Mouse (Mus musculus): ENCODE measurements around the gene Jhy. TPM values are rescaled to one million over a fixed set of nuclear protein-coding genes. Genes with fewer than 3 reads are reported as not detected.
A peak's percentile ranks its signal among the peaks of the same experiment; 100 is the strongest.

Gene Jhy
- not detected for total RNA-seq (2021)
- long read RNA-seq, experiment 1: 0 reads
- long read RNA-seq, experiment 2: 0 reads

- no peak for DNase-seq
Observed at GRCm38 (mm10) chr9:40963586-40964417, at the start of gene Jhy. TSS of gene Jhy (minus strand) at chr9:40964118.

DNA sequence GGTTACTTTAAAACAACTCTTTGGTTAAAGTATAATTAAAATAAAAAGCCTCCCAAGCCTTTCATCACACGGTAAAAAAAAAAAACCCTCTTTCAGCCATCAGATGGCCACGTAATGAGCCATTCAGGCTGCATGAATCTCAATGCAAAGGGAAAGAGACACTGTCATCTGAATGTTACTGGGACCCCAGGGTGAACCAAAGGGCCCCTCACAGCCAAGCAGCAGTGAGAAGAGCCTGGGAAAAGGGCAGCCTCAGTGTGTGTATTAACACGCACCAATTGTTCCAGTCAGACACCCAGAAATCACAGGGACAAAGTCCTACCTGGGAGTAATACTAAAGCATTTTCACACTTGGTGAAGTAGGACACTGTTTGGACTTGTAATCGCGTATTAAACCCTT is 48.5 kb upstream of the Jhy start:
- DNase-seq: no peak

DNA sequence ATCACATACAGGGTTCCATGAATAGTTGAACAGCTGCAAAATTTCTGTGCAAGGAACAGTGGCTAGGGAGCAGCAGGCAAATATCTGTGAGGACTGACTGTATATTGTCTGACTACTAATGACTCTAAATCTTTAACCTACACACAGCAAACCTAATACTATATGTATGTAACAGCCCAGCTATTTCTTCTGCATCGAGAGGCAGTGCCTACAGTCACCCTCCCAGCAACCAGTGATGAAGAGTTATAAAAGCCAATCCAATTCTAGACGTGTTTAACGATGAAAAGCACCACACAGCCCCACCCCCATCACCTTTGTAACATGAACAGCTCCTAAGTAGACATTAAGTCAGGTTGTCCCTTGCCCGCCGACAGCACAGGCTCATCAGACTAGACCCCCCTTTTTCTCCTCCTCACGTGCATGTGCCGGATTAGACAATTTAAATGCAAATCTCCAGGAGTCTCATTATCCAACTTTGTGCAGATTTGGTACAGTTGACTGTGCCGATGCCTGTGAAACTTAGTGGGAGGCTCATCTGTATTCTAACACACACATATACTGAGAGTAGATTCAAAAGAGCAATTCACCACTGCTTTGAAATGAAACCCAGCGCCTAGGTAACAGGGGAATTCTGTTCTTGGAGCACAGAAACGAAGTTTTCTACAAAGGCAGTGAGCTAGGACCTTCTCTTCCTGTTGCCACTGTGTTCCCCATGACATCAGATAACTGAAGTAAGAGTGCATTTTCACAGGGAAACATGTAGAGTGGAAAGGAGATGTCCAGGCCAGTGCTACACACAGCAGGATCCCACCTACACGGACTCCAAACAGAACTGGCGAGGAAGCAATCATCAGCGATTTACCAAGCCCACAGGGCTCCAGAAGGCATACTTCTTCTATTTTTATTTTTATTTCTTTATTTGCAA is 47.9 kb upstream of the Jhy start:
- no peak for DNase-seq

DNA sequence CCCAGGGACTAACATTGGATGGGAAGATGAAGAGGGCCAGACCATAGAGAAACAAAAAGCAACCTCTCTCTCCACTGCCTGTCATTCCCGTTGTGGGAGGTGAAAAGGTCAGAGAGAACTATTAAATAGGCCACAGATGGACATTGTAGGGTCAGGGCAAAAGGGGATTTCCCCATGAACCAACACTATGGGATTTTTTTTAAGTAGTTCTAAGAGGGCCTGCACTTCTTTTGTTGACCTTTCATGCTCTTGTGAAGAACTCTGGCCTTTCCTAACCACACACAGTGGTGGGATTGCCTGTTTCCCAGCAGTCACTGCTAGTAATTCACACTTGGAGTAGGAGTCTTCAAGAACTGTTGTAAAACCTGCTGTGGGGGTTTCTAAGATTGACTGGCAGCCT is 43.9 kb upstream of the Jhy start:
- DNase-seq: no peak

GRCm38 (mm10) chr9:41004415-41004814 is 40.5 kb upstream of the Jhy start, which contains the start of gene Crtam:
TSS of gene Crtam (minus strand) at chr9:41004628.
- no peak for DNase-seq

DNA sequence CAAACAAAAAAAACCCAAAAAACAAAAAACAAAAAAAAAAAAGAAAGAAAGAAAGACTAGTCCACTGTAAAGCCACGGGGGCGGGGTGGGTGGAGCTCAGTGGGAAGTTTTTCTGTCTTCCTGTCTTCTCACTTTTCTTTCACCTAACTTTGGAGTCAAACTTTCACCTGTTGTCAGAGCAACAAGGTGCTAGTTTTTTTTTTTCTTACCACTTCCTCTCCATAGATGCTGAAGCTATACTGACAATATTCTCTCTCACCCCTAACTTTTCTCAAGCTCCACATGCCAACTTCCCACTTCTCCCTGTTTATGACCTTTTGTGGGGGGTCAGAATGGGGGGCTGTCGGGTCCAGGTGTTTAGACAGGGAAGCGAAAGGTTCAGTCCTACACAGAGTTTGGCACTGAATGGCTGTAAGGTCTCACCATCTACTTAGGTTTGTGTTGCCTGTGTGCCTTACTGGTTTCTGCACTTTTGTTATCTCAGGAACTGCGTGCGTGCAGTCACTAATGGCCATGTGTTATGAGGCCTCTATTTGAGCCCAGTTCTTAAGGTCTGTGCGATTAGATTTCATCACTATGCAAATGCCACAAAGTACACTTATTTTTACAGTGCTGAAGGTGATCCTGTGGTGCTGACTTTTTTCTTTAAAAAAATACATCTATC is 33.3 kb upstream of the Jhy start:
- no peak for DNase-seq

- DNase-seq: no peak
Observed at GRCm38 (mm10) chr9:40994075-40994474, 30.2 kb upstream of the Jhy start.

DNA sequence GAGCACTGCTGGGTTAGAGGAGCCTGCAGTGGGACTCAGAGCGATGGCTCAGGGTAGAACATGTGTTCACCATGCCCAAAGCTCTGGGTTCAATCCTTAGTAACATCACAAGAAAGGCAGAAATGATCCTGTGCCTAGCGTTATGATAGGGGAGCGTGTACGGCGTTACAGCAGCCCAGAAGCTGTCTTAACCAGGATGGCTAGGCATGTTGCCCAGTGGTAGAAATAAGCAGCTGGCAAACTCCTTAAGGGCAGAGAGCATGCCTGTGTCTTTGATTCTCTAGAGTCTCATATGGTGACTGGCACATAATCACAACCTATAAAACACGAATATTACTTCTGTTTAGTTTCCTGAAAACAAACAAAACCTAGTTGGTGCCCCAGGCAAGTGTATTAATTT is 27.6 kb upstream of the Jhy start:
- DNase-seq: no peak

- peak; percentile 8 to 71 for DNase-seq
Observed at GRCm38 (mm10) chr9:40989940-40990588, 26.1 kb upstream of the Jhy start.

- DNase-seq: no peak
Observed at GRCm38 (mm10) chr9:40984313-40984712, 20.4 kb upstream of the Jhy start.

DNA sequence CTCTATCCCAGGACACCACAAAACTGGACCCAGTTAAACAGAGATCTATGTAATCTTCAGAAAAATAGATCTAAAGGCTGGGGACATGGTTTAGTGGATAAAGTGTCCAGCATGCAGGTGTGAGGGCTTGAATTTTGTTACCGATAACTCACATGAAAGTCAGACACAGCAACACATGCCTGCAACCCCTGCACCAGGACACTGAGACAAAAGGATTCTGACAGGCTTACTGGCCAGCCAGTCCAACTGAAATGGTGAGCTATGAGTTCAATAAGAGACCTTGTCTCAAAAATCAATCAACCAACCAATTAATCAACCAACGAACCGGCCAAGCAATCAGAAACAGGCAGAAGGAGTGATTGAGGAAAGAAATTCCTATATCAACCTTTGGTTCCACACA is 19.8 kb upstream of the Jhy start:
- DNase-seq: no peak

GRCm38 (mm10) chr9:40982480-40982879 is 18.6 kb upstream of the Jhy start:
- DNase-seq: peak; percentile 4 to 26

- DNase-seq: no peak
Observed at GRCm38 (mm10) chr9:40974042-40974801, 10.3 kb upstream of the Jhy start.

DNA sequence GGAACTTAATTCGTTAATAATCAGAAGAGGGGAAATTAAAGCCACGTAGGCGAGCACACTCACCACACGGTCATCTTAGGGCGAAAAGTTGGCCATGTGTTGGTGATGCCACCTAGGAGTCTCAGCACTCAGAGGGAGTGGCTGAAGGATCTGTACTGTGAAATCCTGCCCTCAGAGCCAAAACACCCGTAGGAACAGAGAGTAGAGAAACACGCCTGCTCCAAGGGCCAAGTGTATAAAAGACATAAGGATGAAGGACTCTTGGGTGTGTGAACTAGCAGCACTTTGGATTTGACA is 448 bp upstream of the Jhy start:
- DNase-seq: no peak

DNA sequence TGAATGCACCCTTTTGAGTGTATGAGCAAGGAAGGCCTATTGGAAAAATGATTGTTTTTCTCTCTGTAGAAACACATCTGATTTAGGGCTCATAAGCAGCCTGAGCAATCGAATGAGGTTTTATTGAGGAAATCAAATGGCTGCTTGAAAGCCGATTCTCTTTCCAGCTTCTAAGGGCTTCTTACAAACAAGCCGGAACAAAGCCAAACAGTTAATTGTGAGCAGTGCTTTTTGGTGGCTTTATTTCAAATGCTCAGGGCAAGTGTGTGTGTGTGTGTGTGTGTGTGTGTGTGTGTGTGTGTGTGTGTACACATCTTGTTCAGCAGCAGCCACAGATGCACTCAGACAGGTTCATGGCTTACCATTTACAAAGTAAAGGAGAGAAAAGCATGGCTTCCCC is 2.5 kb downstream of the Jhy start:
- no peak for DNase-seq

DNA sequence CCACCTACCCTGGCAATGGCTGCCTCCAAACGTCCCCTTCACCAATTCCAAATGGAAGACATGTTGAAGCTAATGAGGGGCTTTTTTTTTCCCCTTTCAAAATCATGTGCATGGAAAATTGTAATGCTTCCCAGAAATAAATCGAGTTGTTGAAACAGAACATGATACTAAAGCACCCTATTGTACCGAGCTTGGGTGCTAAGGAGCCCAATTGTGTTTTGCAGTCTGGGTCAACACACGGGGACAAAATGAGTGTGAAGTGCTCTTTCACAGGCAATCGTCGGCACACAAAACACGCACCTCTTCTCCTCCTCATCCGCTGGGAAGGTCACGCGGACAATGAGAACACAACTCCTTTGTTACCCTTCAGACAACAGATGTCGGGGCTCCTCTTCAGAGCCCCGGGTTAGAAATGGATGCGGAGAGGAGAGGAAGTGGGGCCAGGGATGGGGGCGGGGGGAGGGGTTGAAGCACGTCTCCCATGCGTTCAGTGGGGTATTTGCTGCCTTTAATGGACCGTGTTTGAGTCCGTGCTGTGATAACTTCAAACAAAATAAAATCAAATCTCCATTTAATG is 14.8 kb downstream of the Jhy start:
- no peak for DNase-seq

DNA sequence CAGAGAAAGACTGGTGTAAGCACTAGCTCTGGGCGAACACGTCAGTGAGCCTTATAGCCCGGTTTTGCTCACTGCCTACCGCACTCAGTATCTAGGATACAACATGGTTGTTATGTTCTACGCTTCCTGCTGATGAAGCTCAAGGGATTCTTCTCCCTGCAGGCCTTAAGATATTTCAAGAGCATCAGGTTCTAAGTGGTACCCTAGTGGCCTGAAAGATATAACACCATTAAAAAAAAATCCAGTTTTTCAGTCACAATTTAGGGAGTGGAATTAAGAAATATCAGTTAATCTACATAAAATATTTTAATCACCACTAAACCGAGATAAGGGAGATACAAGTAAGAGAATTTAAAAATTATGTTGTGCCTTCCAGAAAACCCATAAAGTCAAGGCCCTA is 15.4 kb downstream of the Jhy start:
- DNase-seq: no peak

GRCm38 (mm10) chr9:40947131-40947530 is 16.8 kb downstream of the Jhy start:
- DNase-seq: no peak

- DNase-seq: peak in 1 of 2 experiments; percentile 2
Observed at GRCm38 (mm10) chr9:40937425-40937824, 26.5 kb downstream of the Jhy start.

DNA sequence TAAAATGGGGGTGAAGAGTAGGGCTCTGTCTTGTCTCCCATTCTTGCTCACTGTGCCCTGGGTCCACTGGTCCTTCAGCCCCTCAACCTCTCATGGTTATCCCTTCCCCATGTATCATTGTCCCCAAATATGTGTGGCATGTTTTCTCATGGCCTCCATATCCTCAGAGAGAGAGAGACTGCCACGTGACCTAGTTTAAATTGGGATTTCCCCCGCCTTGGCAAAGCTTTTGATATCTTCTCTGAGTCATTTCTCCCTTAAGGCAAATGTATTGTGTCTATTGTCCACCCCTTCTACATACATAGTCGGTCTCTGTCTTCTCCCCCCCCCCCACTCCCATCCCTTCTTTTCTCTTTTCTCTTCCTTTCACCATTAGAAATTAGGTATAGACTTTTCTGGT is 30.6 kb downstream of the Jhy start:
- no peak for DNase-seq

DNA sequence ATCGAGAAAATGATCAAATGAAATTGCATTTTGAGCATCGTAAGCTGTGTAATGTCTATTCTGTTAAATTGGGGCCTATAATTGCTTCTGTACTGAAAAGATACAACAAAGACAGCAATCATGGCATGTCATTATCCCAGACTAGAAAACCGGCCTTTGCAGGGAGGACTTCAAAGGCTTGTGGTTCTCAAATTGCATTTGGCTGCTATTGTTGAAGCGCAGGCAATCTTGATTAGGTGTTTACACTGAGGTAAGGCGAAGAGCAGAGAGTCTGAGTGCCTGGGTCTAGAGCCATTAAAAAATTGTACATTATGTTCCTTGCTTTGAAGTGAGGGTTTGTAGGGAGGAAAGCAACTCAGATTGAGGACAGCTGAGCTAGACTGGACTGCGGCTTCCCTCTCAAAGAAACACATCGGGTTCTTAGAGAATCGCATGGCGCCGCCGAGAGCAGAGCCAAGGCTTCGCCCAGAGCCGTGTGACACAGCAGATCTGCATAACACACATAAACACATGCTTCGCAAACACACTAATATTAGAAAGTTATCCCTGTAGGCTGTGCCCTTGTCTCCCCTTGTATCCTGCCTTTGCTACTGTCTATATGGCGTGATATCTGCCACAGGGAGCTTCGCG is 36.5 kb downstream of the Jhy start:
- DNase-seq: no peak
